Mouse (Mus musculus) spleen, adult 12 weeks (tissue): Measurements from ENCODE around the gene Sgsh.

Source experiments
- DNase-seq: peaks from one replicate; pipeline ENCODE4 v3.0.0; 2022; ENCODE audit warnings: low spot score

Gene Sgsh

GRCm38 (mm10) chr11:119306762-119307657 lies 48.3 kb downstream of the Sgsh start:
- no peak for DNase-seq

- DNase-seq: no peak
These were observed 50.2 kb downstream of the Sgsh start for GRCm38 (mm10) chr11:119304904-119305712.

GRCm38 (mm10) chr11:119300986-119301385 lies 54.4 kb downstream of the Sgsh start:
- DNase-seq: no peak

- DNase-seq: no peak
These were observed 54.9 kb downstream of the Sgsh start for GRCm38 (mm10) chr11:119300246-119300935.

GRCm38 (mm10) chr11:119299391-119300245 lies 55.7 kb downstream of the Sgsh start, which contains the start of gene Eif4a3:
Gene Eif4a3, minus strand, starts transcription at chr11:119300089.
- DNase-seq: peak; percentile 97

GRCm38 (mm10) chr11:119298917-119299316 lies 56.4 kb downstream of the Sgsh start:
- no peak for DNase-seq

GRCm38 (mm10) chr11:119297996-119298395 lies 57.3 kb downstream of the Sgsh start:
- DNase-seq: no peak
